Mouse (Mus musculus) spleen, postnatal 4 days (tissue): Measurements from ENCODE around the gene Ptprn2.

ENCODE experiments used
- DNase-seq, 2 experiments: peaks; one replicate each; pipeline ENCODE4 v3.0.0; 2022; ENCODE audit warnings: low spot score in 2 of 2

Gene Ptprn2

DNA sequence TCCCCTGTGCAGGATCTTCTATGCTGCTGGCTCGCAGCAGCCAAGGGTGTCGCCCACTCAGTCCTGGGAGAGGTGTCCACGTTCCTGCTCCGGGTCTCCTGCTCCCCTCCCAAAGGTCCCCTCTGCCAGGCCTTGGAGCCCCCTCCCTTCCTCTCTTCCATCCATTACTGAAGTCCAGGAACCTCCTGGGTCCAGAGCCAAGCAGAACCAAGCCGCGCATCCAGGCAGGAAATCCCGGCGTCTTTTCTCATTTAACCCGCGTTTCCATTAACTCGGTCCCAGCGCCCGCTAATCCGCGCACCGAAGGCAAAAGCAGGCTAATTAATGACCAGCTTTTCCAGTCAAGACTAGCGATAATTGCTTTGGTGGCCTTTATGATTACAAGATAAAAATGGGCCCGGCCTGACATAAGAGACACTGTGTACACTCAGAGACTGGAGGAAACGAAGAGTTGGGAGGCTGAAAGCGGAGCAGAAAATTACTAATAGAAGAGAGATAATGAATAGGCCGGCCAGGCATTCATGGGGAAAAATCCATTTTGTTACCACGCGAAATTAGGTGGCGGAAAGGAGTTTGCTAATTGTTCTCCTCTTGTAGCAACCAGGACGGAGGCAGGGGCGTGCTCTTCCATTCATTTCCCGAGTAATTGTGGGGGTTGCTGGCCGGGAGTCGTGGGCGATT lies 674.8 kb downstream of the Ptprn2 start:
- DNase-seq: no peak

- DNase-seq: no peak
Observed at GRCm38 (mm10) chr12:117162180-117162579, 676.7 kb downstream of the Ptprn2 start.

DNA sequence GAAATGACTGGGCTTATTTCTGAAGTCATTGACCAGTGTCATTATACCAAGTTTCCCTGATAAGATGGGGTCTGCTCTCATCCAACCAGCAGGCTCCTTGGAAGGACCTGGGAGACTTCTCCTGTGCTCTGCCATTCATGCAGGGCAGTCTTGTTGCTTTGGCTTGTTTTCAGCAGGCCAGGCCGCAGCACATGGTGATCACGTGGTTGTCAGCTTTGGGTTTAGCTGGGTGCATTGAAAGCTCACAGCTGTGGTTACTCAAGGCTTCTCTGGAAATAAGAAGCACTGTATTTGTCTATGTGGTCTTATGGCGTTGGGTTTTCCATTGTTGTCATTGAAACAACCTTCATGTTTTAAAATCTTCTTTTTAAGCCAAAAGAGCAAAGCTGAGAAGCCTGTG lies 678.3 kb downstream of the Ptprn2 start:
- no peak for DNase-seq

GRCm38 (mm10) chr12:117166266-117166665 lies 680.7 kb downstream of the Ptprn2 start:
- DNase-seq: no peak

DNA sequence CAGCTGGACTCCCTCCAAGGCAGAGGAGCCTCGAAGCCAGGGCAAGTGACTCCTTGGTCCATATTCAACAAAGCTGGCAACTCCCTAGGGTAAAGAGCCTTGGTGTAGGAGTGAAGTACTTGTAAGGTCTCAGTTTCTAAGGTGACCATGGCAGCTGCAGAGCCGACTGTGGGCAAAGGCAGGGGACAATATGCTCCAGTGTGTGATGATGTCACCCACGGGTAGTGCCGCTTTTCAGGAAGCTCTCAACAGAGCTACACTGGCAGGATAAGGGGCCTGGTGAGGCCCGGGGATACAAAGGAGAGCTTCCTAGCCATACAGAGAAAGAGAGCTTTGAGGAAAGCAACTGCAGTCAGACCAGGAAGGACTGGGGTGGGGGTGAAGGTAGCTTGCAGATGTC lies 684.1 kb downstream of the Ptprn2 start:
- DNase-seq: no peak

- DNase-seq: no peak
Observed at GRCm38 (mm10) chr12:117172529-117172884, 687.0 kb downstream of the Ptprn2 start.

DNA sequence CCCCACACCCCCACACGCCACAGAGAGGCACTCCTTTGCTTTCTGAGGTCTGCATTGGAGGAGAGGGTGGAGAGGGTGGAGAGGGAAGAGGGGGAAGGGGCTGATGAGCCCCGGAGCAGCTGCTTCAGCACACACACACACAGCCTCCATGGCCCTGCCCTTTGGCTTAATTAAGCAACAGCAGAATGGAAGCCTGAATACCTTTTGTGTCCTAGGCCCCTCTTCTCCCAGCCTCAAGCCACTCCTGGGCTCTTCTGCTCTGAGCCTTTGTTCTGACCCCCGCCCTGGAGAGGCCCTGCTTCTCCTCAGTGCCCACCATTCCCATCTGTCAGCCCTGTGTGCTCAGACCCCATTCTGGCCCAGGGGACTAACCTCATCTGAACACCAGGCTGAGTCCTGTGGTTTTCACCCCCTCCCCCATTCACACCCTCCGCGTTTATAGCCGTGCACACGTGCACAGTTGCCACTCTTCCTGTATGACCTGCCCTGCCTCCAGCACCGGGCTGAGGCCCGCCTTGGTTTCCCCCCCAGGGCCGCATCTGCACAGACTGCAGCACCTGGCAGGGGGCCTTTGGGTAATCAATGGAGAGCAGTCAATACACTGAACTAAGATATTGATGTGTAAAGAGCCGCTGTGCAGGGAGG lies 687.5 kb downstream of the Ptprn2 start:
- no peak for DNase-seq

DNA sequence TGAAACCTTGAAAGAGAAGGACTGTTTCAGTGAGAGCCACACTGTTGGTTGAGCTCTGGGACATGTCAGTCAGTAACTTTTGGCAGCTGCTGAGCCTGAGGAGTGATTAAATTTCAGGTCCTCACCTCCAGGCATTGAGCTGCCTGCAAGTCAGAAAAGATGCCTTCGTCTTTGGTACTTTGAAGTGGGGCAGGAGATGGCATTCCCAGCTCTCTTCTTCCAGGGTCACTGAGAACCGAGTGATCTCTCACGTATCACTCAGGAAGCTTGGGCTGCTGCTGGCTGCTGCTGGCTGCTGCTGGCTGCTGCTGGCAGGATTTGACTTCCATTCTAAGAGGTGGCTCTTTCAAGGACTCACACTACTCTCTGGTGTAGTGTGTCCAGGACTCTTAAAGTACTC lies 688.7 kb downstream of the Ptprn2 start:
- no peak for DNase-seq

DNA sequence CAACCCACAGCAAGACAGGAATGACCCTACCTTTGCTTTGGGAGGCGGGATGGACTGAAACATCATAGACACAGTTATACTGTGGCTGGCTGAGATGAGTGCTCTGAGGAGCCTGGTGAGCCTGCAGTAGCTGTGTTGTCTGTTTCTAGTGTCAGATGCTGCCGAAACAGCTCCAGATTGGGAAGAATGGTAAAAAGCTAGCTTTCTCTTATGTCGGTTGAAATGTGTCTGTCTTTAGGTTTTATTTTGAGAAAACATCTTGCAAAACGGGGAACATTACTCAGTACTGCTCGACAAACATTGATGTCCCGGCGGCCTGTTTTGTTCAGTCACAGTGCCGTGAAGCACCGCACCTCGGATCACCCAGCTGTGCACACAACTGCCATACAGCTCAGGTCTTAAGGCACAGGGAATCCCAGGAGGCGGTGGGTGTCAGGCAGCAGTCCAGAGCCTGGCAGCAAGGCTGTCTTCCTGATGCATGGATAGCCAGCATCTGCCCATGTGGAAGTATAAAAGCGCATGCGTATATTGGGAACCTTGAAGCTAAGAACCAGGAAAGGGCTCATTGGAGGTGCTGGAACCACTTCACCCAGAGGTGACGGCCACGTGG lies 689.7 kb downstream of the Ptprn2 start:
- no peak for DNase-seq

DNA sequence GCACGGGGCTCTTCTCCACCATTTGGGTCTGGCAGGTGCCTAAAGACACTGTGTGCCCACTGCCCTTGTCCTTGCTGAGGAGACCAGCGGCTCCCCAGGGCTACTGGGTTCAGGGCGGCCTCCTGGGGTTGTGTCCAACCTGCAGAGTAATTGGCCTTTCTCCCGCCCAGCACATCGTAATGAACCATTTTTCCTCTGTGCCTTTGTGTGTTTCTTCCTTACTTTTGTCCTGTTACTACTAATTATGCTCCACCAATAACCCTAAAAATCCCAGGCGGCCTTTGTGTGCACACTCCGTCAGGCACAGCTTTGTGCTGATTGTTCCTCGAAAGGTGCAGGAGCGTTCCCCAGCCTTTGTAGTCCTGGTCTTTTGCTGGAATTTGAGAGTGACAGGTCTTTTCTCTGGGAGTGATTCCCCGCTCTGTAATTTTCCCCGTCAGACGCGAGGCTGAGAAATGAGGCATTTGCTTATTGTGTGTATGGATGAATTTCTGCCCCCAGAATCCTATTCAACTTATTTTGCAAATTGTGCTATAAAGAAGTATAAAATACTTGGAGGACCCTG lies 690.8 kb downstream of the Ptprn2 start:
- DNase-seq: no peak

GRCm38 (mm10) chr12:117187167-117187566 lies 701.6 kb downstream of the Ptprn2 start:
- DNase-seq: no peak

- no peak for DNase-seq
Observed at GRCm38 (mm10) chr12:117192001-117192400, 706.5 kb downstream of the Ptprn2 start.

GRCm38 (mm10) chr12:117196721-117197425 lies 711.4 kb downstream of the Ptprn2 start:
- DNase-seq: no peak

DNA sequence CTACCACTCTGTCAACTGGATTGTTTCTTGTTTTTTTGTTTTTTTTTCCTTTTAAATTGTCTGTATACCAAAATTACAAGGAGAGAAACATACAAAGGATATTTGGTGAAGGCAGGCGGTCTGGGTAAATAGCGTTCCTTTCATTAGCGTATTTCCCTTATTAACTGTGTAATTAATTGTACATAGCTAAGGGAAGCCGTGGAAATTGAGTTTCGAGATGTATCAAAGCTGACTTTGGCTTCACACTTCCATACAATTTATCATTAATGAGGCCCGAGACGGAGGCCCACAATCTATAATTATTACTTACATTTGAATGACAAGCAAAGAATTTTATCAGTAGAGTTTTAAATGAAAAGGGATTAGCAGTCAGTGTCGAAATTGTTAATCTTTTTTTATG lies 712.6 kb downstream of the Ptprn2 start:
- no peak for DNase-seq

- no peak for DNase-seq
Observed at GRCm38 (mm10) chr12:117200117-117200516, 714.6 kb downstream of the Ptprn2 start.

GRCm38 (mm10) chr12:117200590-117200989 lies 715.1 kb downstream of the Ptprn2 start:
- DNase-seq: no peak

- DNase-seq: no peak
Observed at GRCm38 (mm10) chr12:117203506-117203905, 718.0 kb downstream of the Ptprn2 start.

DNA sequence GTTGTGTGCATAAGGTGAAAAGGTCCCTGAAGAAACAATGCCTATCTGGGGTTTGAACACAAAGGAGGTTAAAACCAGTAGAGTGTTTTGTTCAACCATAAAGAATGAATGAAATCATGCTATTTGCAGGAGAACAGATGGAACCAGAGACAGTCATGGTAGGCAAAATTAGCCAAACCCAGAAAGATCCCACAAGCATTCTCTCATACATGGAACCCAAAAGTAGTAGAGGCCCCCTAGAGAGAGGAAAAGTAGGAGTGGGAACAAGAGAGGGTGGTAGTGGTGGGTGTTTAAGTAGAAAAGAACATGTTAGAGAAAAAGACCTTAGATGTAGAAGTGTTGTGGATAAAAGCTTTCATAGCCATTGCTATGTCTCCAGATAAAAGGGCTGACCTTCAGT lies 719.4 kb downstream of the Ptprn2 start:
- DNase-seq: no peak

DNA sequence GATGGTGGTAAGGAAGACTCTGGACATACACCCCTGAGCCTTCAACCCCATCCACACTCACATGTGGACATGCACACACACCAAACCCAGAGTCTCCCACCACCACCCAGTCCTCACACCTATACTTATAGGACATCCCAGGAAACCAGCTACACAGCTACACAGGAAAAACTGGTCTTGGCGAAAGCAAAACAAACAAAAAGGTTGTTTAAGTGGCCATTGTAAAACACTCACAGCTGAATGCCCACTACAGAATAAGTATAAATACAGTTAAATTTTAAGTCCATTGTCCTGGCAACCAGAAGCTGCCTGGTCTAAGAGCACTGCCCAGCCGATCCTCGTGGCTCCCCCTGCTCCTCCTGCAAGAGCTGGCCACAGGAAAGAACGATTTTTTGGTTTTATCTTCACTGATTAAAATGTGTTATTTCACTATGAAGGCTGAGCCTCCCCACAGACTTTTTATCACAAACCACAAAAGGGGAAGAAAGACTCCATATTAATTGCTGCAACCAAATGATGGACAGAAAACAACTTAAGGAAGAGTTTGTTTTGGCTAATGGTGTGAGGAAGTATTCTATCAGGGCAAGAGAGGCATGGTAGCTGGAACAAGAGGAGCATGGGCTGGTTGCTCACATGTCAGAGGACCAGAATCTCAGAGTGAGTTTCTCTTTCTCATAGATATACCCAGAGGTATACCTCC lies 722.1 kb downstream of the Ptprn2 start:
- DNase-seq: no peak

- no peak for DNase-seq
Observed at GRCm38 (mm10) chr12:117210467-117210866, 724.9 kb downstream of the Ptprn2 start.

GRCm38 (mm10) chr12:117213531-117213930 lies 728.0 kb downstream of the Ptprn2 start:
- no peak for DNase-seq

GRCm38 (mm10) chr12:117214272-117214671 lies 728.8 kb downstream of the Ptprn2 start:
- no peak for DNase-seq
